Mouse (Mus musculus): ENCODE measurements around the gene Clta.

DNA sequence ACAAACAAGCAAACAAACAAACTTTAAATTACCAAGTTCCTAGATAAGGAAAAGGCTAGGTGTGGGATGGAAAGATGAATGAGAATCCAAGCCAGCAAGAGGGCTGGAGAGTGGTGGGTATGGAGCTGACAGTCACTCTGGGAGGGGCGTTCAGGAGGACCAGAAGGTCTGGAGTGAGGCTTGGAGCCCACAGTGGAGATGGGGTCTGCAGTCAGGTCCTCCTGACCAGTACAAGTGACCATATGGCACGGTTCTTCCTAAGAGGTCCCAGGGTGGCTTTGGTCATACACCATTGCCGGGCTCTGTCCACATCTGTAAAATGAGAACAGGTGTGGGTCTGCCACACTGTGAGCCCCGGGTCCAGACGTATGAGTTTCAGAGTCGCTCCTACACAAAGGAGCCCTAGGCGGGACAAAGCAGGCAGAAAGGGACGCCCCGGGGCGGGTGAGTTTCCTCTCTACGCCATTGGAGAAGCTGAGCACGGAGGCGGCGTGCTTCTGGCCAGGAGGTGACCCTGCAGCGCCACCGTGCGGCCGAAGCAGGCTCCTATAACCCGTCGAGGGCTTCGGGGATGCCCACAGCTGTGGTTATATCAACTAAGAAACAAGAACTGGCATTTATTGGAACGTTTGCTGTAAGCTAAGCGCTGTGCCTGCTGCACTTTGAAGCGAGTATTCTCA is 22.1 kb upstream of the Clta start:
- TF ChIP-seq E2F4 (IDR thresholded peaks at IDR 0.05; ENCODE audit: borderline replicate concordance, low read depth, low read length) (no peak), SIN3A (IDR thresholded peaks at IDR 0.05; ENCODE audit: low read length) (peak; percentile 75; the same call in 1 of the 2 replicates), CTCF (IDR thresholded peaks at IDR 0.05 in 2 of 3, conservative IDR thresholded peaks at IDR 0.05 in 1 of 3; ENCODE audit: control insufficient read depth in 1 of 3, insufficient read depth in 1 of 3, low read depth in 2 of 3, low read length in 3 of 3, poor library complexity in 1 of 3, severe bottlenecking in 1 of 3) (peak in 2 of 3 experiments; percentile 82 to 99)
